Mouse (Mus musculus): ENCODE measurements at regions not wholly inside any gene's neighbourhood (a gene's known extent, or its start where the extent isn't known, plus 50 kb on each side); places are given as distances from the start of the nearest gene placed in this dataset.

DNA sequence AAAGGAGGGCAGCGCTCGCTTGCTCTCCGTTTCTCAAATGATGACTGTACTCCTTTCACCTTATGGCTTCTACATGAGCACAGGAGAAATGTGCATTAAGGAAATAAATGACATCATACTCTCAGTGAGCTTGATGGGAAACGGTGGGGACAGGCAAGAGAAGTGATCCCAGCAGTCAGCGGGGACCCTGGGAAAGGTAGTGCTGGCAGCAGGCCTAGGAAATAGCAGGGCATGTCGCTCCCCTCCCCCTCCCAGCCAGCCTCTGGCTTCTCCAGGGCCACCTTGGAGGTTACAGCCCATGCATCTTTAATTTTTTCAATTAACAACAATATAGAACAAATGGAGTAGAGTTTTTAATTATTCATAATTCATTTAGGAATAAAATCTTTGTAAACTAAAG lies 58.6 kb upstream of the Klhl29 start:
- no peak for TF ChIP-seq CTCF (IDR thresholded peaks at IDR 0.05; ENCODE audit: low read depth)
- no peak for TF ChIP-seq EP300 (optimal IDR thresholded peaks at IDR 0.05)

Data from stomach, postnatal 0 days (tissue).